Mouse (Mus musculus): Measurements from ENCODE around the gene Fmnl2.

Gene Fmnl2

DNA sequence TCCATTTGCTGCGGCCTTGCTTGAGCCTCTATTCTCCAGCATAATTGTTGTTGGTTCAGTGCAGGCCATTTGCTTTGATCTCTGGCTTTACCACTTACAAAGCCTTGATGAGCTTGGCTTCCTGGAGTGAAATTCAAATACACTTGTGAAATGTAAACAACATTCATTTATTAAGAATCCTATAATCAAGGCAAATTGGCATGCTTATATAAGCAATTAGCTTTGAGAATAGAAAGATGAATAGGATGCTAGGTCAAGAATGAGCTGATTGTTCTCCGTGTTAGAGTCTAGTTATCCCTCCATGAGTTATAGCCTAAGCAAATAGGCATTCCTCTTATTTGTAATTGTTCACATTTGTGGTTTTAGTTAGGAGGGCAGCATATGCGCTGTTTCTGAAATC is 8.5 kb downstream of the Fmnl2 start:
- DNase-seq = no peak

DNA sequence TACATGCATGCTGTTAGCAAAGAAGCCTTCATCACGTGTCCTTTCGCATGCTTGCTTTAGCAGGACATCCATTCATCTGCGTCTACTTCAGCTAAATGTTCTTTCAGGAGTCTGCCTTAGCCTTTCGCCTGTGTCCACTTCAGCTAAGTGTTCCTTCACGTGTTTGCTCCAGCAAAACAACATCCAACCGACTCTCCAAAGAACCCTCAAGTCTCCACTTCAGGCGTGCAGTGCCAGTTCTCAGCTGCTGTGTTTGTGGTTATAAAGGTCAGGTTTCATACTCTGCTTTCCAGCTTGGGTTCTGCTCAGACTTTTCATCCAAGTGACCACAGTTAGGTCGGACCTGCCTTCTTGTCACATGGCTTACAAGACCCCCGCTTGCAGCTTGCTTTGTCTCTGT is 10.1 kb downstream of the Fmnl2 start:
- DNase-seq = no peak

- DNase-seq = no peak
These were observed 10.5 kb downstream of the Fmnl2 start for GRCm38 (mm10) chr2:52868181-52868580.

- DNase-seq = no peak
These were observed 15.0 kb downstream of the Fmnl2 start for GRCm38 (mm10) chr2:52872636-52873035.

DNA sequence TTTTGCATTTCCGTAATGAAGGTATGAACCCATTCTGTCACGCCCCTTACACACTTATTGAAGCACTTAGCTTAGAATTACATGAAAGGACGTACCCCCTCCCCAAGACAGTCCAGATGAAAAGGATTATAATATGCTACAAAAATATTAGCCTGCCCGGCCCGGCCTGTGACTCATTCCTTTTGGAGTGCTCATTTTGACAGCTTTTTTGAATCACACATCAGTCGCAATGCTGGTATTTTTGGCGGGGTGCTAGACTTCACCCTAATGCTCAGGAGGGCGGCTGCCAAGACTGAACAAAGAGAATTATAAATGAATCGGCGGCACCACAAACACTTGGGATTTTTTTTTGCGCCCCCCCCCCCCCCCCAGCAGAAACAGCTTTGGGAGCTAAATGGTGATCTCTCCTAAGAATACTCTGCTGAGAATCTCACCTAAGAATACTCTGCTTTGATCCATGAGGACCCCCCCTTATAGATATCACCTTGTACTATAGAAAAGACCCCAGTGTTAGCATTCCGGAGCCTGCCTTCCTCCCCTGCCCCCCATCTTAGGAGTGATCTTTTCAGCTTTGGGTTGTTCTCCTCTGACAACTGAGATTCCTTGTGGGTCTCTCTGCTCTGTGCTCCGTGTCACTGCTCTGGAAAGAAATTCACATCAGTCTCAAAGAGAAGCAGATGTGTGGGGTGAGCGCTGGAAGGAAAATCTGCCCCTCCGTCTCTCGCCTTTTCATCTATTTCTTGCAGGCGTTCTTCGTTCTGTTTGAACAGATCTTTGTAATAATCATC is 15.8 kb downstream of the Fmnl2 start:
- DNase-seq = no peak

DNA sequence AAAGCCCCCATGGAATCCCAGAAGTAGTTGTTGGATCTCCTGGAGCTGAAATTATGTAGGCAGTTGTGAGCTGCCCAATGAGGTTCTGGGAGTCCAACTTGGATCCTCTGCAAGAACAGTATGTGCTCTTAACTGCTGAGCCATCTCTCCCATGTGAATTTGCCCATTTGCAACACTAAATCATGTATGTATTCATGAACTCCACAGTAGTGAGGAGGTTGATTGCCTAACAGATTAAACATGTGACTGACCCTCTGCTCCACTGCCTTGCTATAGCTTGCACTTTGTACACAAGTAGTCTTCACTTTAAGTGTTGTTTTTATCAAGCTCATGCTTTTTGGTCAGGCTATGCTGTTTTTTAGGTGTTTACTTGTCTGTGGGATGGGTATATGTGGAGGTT is 17.1 kb downstream of the Fmnl2 start:
- DNase-seq = no peak

- no peak for DNase-seq
These were observed 18.1 kb downstream of the Fmnl2 start for GRCm38 (mm10) chr2:52875801-52876200.

GRCm38 (mm10) chr2:52883401-52883800 is 25.7 kb downstream of the Fmnl2 start:
- no peak for DNase-seq

DNA sequence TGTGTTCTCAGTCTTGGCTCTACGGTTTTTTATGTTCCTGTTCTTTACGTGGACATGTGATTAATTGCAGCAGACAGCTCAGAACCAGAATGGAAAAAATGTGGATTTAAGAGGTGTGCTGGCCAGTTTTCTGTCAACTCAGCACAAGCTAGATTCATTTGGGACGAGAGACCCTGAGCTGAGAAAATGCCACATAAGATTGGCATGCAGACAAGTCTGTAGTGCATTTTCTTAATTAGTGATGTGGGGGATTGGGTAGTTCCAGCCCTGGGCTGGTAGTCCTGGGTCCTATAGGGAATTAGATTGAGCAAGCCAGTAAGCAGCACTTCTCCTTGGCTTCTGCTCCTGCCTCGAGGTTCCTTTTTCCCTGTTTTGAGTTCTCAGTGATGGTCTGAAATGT is 26.4 kb downstream of the Fmnl2 start:
- no peak for DNase-seq

DNA sequence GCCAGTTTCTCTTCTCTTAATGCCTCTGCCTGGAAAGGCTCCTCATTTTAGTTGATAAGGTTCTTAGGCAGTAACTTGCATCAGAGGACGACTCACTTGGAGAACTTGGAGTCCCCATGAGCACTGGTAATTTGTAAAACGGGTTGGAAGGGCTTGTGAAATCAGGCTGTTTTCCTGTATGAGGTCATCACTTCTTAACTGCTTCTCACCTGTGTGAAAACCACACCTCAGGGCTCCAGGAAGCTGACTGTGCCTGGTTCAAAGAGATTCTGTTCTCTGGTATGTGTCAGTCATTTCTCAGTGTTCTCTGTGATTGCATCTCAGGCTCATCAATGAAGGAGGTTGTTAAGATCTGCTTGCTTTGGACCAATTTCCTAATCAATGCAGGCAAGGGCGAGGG is 27.4 kb downstream of the Fmnl2 start:
- DNase-seq = no peak

- DNase-seq = no peak
These were observed 29.6 kb downstream of the Fmnl2 start for GRCm38 (mm10) chr2:52887281-52887680.

- DNase-seq = no peak
These were observed 33.5 kb downstream of the Fmnl2 start for GRCm38 (mm10) chr2:52891115-52891514.

DNA sequence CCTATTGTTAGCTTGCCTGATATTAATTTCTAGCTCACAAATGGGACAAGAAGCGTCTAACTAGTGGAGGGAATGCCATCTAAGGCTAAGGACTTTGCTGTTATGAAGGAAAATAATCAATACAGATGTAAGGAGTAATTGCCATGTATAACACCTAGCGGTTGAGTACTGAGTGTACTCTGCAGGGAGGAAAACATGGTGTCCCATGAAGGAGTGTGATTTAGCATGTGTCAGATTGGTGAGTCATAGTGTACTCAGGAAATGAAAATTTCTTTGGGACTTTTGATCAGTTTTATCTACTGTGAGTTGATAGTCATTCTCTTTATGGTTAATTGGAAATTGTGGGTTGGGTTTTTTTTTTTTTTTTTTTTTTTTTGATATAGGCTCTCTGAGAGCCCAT is 34.1 kb downstream of the Fmnl2 start:
- no peak for DNase-seq

DNA sequence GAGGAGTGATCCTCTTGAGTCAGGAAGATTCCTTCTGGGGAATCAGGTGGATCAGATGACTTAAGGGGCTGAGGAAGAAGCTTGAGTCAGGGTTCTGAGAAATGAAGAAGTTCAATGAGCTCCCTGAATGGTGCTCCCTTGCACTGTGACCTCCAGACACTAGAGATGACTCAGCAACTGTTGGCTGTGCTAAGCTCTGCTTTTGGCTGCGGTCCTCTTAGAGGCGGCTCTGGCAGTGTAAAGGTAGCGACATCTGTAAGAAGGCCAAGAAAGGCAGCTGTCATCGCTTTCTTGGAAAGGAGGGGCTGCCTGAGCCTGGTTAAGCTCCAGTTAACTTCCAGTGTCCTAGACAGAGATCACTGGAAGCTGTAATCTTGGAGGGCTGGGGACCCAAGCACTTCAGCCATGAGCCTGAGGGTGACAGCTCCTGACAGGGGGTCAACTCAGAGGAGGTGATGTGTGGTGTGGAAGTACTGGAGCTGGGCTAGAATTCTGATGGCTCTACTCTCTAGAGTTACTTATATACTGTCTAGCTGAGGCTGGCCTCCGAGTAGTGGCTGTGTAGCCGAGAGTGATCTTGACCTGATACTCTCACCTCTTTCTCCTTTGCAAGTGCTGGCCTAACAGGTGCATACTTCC is 37.4 kb downstream of the Fmnl2 start:
- DNase-seq = no peak

DNA sequence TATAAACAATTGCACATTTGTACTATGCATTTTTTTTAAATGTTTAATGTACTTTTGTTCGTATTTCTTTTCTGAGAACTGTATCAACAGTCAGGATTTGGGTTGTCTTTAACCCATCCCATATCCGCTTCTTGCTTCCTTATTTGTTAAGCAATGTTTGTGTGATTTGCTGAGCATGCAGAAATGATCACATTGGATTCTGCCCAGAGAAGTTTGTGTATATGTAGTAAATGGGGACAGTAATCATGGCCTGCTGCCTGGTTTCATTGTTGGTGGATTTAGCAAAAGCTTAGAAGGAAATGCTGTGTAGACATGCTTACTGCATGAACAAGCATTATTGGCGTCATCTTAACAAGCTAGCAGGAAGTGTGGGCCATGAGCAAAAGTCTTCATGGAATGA is 39.3 kb downstream of the Fmnl2 start:
- DNase-seq = no peak

- DNase-seq = no peak
These were observed 43.1 kb downstream of the Fmnl2 start for GRCm38 (mm10) chr2:52900780-52901179.

- no peak for DNase-seq
These were observed 43.8 kb downstream of the Fmnl2 start for GRCm38 (mm10) chr2:52901300-52902013.

DNA sequence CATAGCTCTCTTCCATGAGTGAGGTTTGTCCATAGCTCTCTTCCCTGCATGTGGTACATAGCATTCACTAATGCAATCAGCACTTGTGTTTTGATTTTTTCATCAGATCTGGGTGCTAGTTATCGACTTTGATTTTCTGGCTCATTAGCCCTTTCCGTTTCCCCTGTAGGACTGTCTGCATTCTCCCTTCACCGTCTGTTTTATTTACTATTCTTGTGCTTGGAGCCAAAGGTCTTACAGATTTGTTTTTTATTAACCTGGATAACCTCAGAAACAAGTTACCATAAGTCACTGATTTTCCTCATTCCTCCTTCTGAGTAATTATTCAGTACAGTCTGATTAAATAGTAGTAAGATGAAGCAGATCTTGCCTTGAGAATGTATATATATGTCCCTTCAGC is 44.8 kb downstream of the Fmnl2 start:
- no peak for DNase-seq

GRCm38 (mm10) chr2:52903228-52903963 is 45.7 kb downstream of the Fmnl2 start:
- DNase-seq = no peak

- DNase-seq = no peak
These were observed 46.9 kb downstream of the Fmnl2 start for GRCm38 (mm10) chr2:52904526-52904925.

DNA sequence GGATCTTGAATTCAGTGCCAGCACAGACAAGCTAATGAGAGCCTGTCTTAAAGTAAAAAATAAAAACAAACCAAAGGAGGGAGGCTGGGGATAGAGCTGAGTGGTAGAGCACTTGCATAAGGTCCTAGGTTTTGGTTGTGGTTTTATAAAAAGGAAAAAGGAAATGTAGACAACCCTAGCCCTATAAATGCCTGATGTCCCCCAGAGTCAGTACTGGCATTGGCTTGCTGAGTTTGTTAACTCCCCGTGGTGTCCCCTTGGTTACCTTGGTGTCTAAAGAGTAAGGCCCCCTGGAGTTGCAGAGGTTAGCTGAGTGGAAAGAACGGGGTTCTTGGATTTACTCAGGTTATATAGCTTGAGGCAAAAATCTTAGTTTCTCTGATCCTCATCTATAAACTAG is 55.7 kb downstream of the Fmnl2 start:
- DNase-seq = no peak

GRCm38 (mm10) chr2:52913746-52914145 is 56.1 kb downstream of the Fmnl2 start:
- no peak for DNase-seq

GRCm38 (mm10) chr2:52915536-52915935 is 57.9 kb downstream of the Fmnl2 start:
- DNase-seq = no peak
